Mouse (Mus musculus): ENCODE results near the gene Ttc7b.

GRCm38 (mm10) chr12:100527241-100527640 is 6.6 kb upstream of the Ttc7b start:
- no peak for TF ChIP-seq GATA1 (IDR thresholded peaks at IDR 0.05; ENCODE audit: low read length)
- no peak for TF ChIP-seq TAL1 (IDR thresholded peaks at IDR 0.05; ENCODE audit: low read length)

Data from erythroblast, embryonic 14.5 days (primary cell).